Comparison of ENCODE assay signal across 9 mouse cellular contexts in genomic region chr6:124767920-124768703, GRCm38 (mm10). TPM values are rescaled to one million over a fixed set of nuclear protein-coding genes. Genes with fewer than 3 reads are reported as not detected.
DNase-seq lines count a peak whose midpoint lies in the region; ATAC-seq lines count a peak whose summit lies in the region.
"Had no signal": no experiment of that assay in that cellular context is flagged by ENCODE, and none has a peak within 500 bp of the region (broad histone marks: within the 10 kb centered on the region; RNA-seq: fewer than 3 reads in every experiment).

No protein-coding gene starts in this region.

- H3K4me1 ChIP-seq in heart, embryonic 13.5 days: peaks cover 27% of the 10 kb centered on the region
- H3K4me1 ChIP-seq in heart, embryonic 15.5 days (replicated peaks): peaks cover 28% of the 10 kb centered on the region
- peaks cover 20% of the 10 kb centered on the region for H3K4me1 ChIP-seq in liver, embryonic 13.5 days (replicated peaks)
- H3K4me1 ChIP-seq in stomach, embryonic 16.5 days (ENCODE audit: control insufficient read depth, insufficient read depth, low read length): peaks cover 15% of the 10 kb centered on the region

- H3K9me3 ChIP-seq in heart, embryonic 13.5 days: no peaks in the 10 kb centered on the region
- H3K9me3 ChIP-seq in heart, embryonic 15.5 days (replicated peaks): no peaks in the 10 kb centered on the region
- no peaks in the 10 kb centered on the region for H3K9me3 ChIP-seq in liver, embryonic 13.5 days (replicated peaks)
- no peaks in the 10 kb centered on the region for H3K9me3 ChIP-seq in stomach, embryonic 16.5 days (replicated peaks; ENCODE audit: control insufficient read depth, low read length)

- peak overlapping the region; percentile 54 for H3K4me3 ChIP-seq in heart, embryonic 13.5 days
- peak overlapping the region; percentile 55 for H3K4me3 ChIP-seq in heart, embryonic 15.5 days
- peak overlapping the region; percentile 52 for H3K4me3 ChIP-seq in liver, embryonic 13.5 days (replicated peaks)
- peak overlapping the region; percentile 66 for H3K4me3 ChIP-seq in stomach, embryonic 16.5 days (replicated peaks; ENCODE audit: low read length)

- no peak for DNase-seq in heart, adult 8-10 months (ENCODE audit: low spot score)
- peak; percentile 82 for DNase-seq in cerebellum, adult 11-12 months
- no peak for DNase-seq in liver, embryonic 13.5 days
- DNase-seq in adrenal gland, postnatal 10 days: no peak

- peak; percentile 51; the same call in 1 of the 2 replicates for ATAC-seq in heart, embryonic 13.5 days (ENCODE audit: extremely low read depth, insufficient number of reproducible peaks, low FRiP score, low TSS enrichment)
- ATAC-seq in CD4-positive, CD25-positive, alpha-beta regulatory T cell, adult 4 months: peak; percentile 33
- peak; percentile 40; the same call in 1 of the 2 replicates for ATAC-seq in heart, embryonic 15.5 days (replicated peaks; ENCODE audit: insufficient number of reproducible peaks, insufficient read depth, low FRiP score, low read depth)
- ATAC-seq in liver, embryonic 13.5 days (ENCODE audit: low read depth): peak; percentile 39; the same call in 1 of the 2 replicates
- peak; percentile 30; the same call in 1 of the 2 replicates for ATAC-seq in stomach, embryonic 16.5 days (ENCODE audit: insufficient read depth, low FRiP score)

- 26% methylated on average over 19 of the region's 19 CpGs for WGBS in heart, embryonic 13.5 days
- WGBS in heart, embryonic 15.5 days: 33% methylated on average over 19 of the region's 19 CpGs
- 26% methylated on average over 19 of the region's 19 CpGs for WGBS in liver, embryonic 13.5 days (ENCODE audit: insufficient replicate concordance)
- WGBS in stomach, embryonic 16.5 days: 33% methylated on average over 19 of the region's 19 CpGs

- H3K36me3 ChIP-seq in heart, embryonic 13.5 days: no peaks in the 10 kb centered on the region
- H3K36me3 ChIP-seq in heart, embryonic 15.5 days: no peaks in the 10 kb centered on the region
- H3K36me3 ChIP-seq in liver, embryonic 13.5 days: no peaks in the 10 kb centered on the region
- no peaks in the 10 kb centered on the region for H3K36me3 ChIP-seq in stomach, embryonic 16.5 days (ENCODE audit: control insufficient read depth, insufficient read depth, low read length)

- peak overlapping the region; percentile 77 for H3K4me2 ChIP-seq in heart, embryonic 13.5 days
- H3K4me2 ChIP-seq in heart, embryonic 15.5 days: peak overlapping the region; percentile 94
- peak overlapping the region; percentile 68 for H3K4me2 ChIP-seq in liver, embryonic 13.5 days
- peak overlapping the region; percentile 94 for H3K4me2 ChIP-seq in stomach, embryonic 16.5 days (ENCODE audit: low read depth, low read length)

- H3K9ac ChIP-seq in heart, embryonic 13.5 days: peak overlapping the region; percentile 78
- H3K9ac ChIP-seq in heart, embryonic 15.5 days: no peak overlapping the region
- no peak overlapping the region for H3K9ac ChIP-seq in liver, embryonic 13.5 days
- peak overlapping the region; percentile 48 for H3K9ac ChIP-seq in stomach, embryonic 16.5 days (ENCODE audit: low read length)

- peaks cover 48% of the 10 kb centered on the region for H3K27me3 ChIP-seq in heart, embryonic 13.5 days (replicated peaks)
- H3K27me3 ChIP-seq in heart, embryonic 15.5 days: peaks cover 11% of the 10 kb centered on the region; the same call in 1 of the 2 replicates
- H3K27me3 ChIP-seq in liver, embryonic 13.5 days: peaks cover 74% of the 10 kb centered on the region
- H3K27me3 ChIP-seq in stomach, embryonic 16.5 days (ENCODE audit: control insufficient read depth, insufficient read depth, low read length): no peaks in the 10 kb centered on the region

- H3K27ac ChIP-seq in heart, embryonic 13.5 days (replicated peaks): no peak overlapping the region
- H3K27ac ChIP-seq in heart, embryonic 15.5 days: no peak overlapping the region
- no peak overlapping the region for H3K27ac ChIP-seq in liver, embryonic 13.5 days
- H3K27ac ChIP-seq in stomach, embryonic 16.5 days (ENCODE audit: low read length): no peak overlapping the region

RNA-seq across cellular contexts. Expression of gene Eno2, which starts 1.4 kb away (rescaled TPM):
- 4.6 and 4.9 TPM in 2 replicates for polyA plus RNA-seq in heart, embryonic 13.5 days (2015; fragmentation: Nextera tagmentation; extraction: Ambion mirVana)
- 1 to 10 TPM; 3.2 to 6.1 (median 4.8) TPM for total RNA-seq in heart, adult 8-10 months (2022)
- polyA plus RNA-seq in CD4-positive, CD25-positive, alpha-beta regulatory T cell, adult 4 months (2017; shearing (Covaris generic)): 1 to 10 TPM; 3.0 to 9.9 TPM
- 2.7 and 4.3 TPM in 2 replicates for polyA plus RNA-seq in heart, embryonic 15.5 days (2015; fragmentation: Nextera tagmentation; extraction: Ambion mirVana)
- 0.32 and 0.42 TPM in 2 replicates for polyA plus RNA-seq in liver, embryonic 13.5 days (2015; fragmentation: Nextera tagmentation; extraction: Ambion mirVana)
- 9.3 and 9.8 TPM in 2 replicates for polyA plus RNA-seq in stomach, embryonic 16.5 days (2015; fragmentation: Nextera tagmentation; extraction: Ambion mirVana)
- total RNA-seq in adrenal gland, postnatal 10 days (2021): 10 to 100 TPM; 13.0 to 21.0 TPM

RNA-seq across cellular contexts. Expression of gene Lrrc23, which starts 11.4 kb away (rescaled TPM):
- polyA plus RNA-seq in heart, embryonic 13.5 days (2015; fragmentation: Nextera tagmentation; extraction: Ambion mirVana): 0.09 TPM in 1 of 2 replicates, not detected in the other
- 1 to 10 TPM in 1 of 4 experiments, under 1 TPM in 2, not detected in 1; 0.37 to 1.2 (median 0.41) TPM for total RNA-seq in heart, adult 8-10 months (2022)
- polyA plus RNA-seq in CD4-positive, CD25-positive, alpha-beta regulatory T cell, adult 4 months (2017; shearing (Covaris generic)): 1 to 10 TPM; 1.1 to 2.7 TPM
- polyA plus RNA-seq in heart, embryonic 15.5 days (2015; fragmentation: Nextera tagmentation; extraction: Ambion mirVana): 0.83 and 1.0 TPM in 2 replicates
- polyA plus RNA-seq in liver, embryonic 13.5 days (2015; fragmentation: Nextera tagmentation; extraction: Ambion mirVana): not detected in 2 replicates
- 0.53 and 0.65 TPM in 2 replicates for polyA plus RNA-seq in stomach, embryonic 16.5 days (2015; fragmentation: Nextera tagmentation; extraction: Ambion mirVana)
- total RNA-seq in adrenal gland, postnatal 10 days (2021): under 1 TPM in 1 of 2 experiments, not detected in 1; 0.72 TPM
- total RNA-seq: liver, adult 2 months had no signal
- polyA plus RNA-seq: liver, adult 2 months had no signal

RNA-seq across cellular contexts. Expression of gene Atn1, which starts 11.8 kb away (rescaled TPM):
- polyA plus RNA-seq in heart, embryonic 13.5 days (2015; fragmentation: Nextera tagmentation; extraction: Ambion mirVana): 7.8 and 9.4 TPM in 2 replicates
- 10 to 100 TPM; 40.9 to 48.2 (median 45.2) TPM for total RNA-seq in heart, adult 8-10 months (2022)
- polyA plus RNA-seq in CD4-positive, CD25-positive, alpha-beta regulatory T cell, adult 4 months (2017; shearing (Covaris generic)): 1 to 10 TPM; 4.4 to 4.8 TPM
- 9.3 and 11.7 TPM in 2 replicates for polyA plus RNA-seq in heart, embryonic 15.5 days (2015; fragmentation: Nextera tagmentation; extraction: Ambion mirVana)
- 1.5 and 1.8 TPM in 2 replicates for polyA plus RNA-seq in liver, embryonic 13.5 days (2015; fragmentation: Nextera tagmentation; extraction: Ambion mirVana)
- 12.2 and 13.1 TPM in 2 replicates for polyA plus RNA-seq in stomach, embryonic 16.5 days (2015; fragmentation: Nextera tagmentation; extraction: Ambion mirVana)
- total RNA-seq in adrenal gland, postnatal 10 days (2021): 10 to 100 TPM; 64.0 to 71.5 TPM

RNA-seq across cellular contexts. Expression of gene Gm45234, which starts 12.3 kb away (rescaled TPM):
- polyA plus RNA-seq in heart, embryonic 13.5 days (2015; fragmentation: Nextera tagmentation; extraction: Ambion mirVana): not detected in 2 replicates
- total RNA-seq in heart, adult 8-10 months (2022): under 1 TPM in 1 of 4 experiments, not detected in 3; 0.41 TPM
- under 1 TPM in 1 of 2 experiments, not detected in 1; 0.36 TPM for polyA plus RNA-seq in CD4-positive, CD25-positive, alpha-beta regulatory T cell, adult 4 months (2017; shearing (Covaris generic))
- not detected in 2 replicates for polyA plus RNA-seq in heart, embryonic 15.5 days (2015; fragmentation: Nextera tagmentation; extraction: Ambion mirVana)
- not detected in 2 replicates for polyA plus RNA-seq in liver, embryonic 13.5 days (2015; fragmentation: Nextera tagmentation; extraction: Ambion mirVana)
- polyA plus RNA-seq in stomach, embryonic 16.5 days (2015; fragmentation: Nextera tagmentation; extraction: Ambion mirVana): not detected in 2 replicates
- 1 to 10 TPM in 1 of 2 experiments, not detected in 1; 1.1 TPM for total RNA-seq in adrenal gland, postnatal 10 days (2021)
- total RNA-seq: liver, adult 2 months had no signal
- polyA plus RNA-seq: liver, adult 2 months had no signal

RNA-seq across cellular contexts. Expression of gene Grcc10, which starts 26.9 kb away (rescaled TPM):
- polyA plus RNA-seq in heart, embryonic 13.5 days (2015; fragmentation: Nextera tagmentation; extraction: Ambion mirVana): 364 and 411 TPM in 2 replicates
- 100 to 1,000 TPM; 286 to 318 (median 310) TPM for total RNA-seq in heart, adult 8-10 months (2022)
- polyA plus RNA-seq in CD4-positive, CD25-positive, alpha-beta regulatory T cell, adult 4 months (2017; shearing (Covaris generic)): 100 to 1,000 TPM; 509 to 554 TPM
- polyA plus RNA-seq in heart, embryonic 15.5 days (2015; fragmentation: Nextera tagmentation; extraction: Ambion mirVana): 387 and 416 TPM in 2 replicates
- 77.7 and 80.2 TPM in 2 replicates for polyA plus RNA-seq in liver, embryonic 13.5 days (2015; fragmentation: Nextera tagmentation; extraction: Ambion mirVana)
- polyA plus RNA-seq in stomach, embryonic 16.5 days (2015; fragmentation: Nextera tagmentation; extraction: Ambion mirVana): 352 and 357 TPM in 2 replicates
- total RNA-seq in adrenal gland, postnatal 10 days (2021): 100 to 1,000 TPM; 321 to 324 TPM

Comparison
In these comparisons a context has a peak if more than half of its experiments do, and no peak if none do; other contexts are left out.
1. H3K9ac ChIP-seq: peak in heart, embryonic 13.5 days (single experiment) and stomach, embryonic 16.5 days (single experiment); none in heart, embryonic 15.5 days (single experiment) and liver, embryonic 13.5 days (single experiment).
2. Peak in every context shown above with its lines, with median percentiles within 50 percentile points of each other: ATAC-seq, H3K4me2 ChIP-seq and H3K4me3 ChIP-seq.